Mouse (Mus musculus): Measurements from ENCODE around the gene Dnah9.

Dnah9 gene

GRCm38 (mm10) chr11:65918480-65919236 is 249.7 kb downstream of the Dnah9 start:
- 48% methylated on average over 10 of the region's 10 CpGs for WGBS

- WGBS = 81% methylated on average over 4 of the region's 4 CpGs
Measured at GRCm38 (mm10) chr11:65909195-65909594, 259.2 kb downstream of the Dnah9 start.

DNA sequence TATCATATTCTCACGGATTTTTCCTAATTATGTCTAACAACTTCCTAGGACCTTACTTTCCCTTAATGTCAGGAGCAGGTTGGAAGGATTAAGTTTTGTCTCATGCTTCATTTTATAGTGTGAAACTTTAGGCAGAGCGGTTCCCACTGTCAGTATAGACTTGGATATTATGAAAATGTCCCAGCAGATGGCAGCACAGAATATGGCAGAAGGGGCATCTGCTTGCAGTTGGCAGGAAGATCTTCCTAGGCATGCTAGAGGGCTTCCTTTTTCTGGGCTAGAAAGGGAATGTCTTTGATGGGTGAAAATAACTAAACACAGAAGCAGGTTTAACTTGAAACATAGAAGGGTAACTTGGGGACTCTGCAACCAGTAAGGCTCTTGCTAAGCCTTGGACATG is 262.9 kb downstream of the Dnah9 start:
- WGBS = 32% methylated on average over 2 of the region's 2 CpGs

GRCm38 (mm10) chr11:65903944-65904343 is 264.4 kb downstream of the Dnah9 start:
- WGBS = 77% methylated on average over 2 of the region's 2 CpGs

- WGBS = 90% methylated on average over 2 of the region's 2 CpGs
Measured at GRCm38 (mm10) chr11:65881465-65881864, 286.9 kb downstream of the Dnah9 start.

GRCm38 (mm10) chr11:65877146-65877775 is 291.1 kb downstream of the Dnah9 start:
- WGBS = 48% methylated on average over 1 of the region's 1 CpGs

DNA sequence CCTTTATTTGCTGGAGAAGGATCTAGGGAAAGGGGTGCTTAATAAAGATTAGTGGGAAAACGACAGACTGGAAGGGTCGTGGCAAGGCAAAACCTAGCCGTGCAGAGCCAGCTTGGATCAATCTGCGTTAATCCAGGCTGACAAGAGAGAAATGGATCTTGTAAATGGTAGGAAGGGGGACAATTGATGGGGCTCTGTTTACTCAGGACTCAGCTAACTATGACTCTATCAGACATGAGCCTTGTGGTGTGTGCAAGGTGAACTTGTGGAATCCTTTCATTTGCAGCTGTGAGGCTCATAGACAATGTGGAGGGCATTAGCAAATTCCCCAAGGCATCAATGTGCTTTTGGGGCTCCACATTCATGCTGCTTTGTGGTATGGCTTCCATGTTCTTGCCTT is 306.9 kb downstream of the Dnah9 start:
- 75% methylated on average over 4 of the region's 4 CpGs for WGBS

DNA sequence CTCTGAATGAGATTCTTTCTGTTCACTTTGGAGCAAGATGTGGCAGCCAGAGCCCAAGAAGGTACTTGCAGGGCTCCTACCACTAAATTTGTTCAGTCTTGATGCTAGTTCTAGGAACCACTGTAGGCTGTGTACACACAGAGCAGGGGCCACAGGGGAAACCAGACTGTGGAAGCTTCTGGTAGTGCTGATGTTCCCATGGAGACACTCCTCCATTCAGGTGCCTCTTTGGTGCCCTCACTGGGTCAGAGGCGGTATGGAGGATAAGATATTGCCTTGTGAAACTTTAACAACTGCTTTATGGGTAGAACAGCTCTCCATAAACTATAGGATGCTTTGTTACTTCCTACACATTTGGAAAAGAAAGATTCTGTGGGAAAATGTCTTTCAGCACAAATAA is 316.3 kb downstream of the Dnah9 start:
- 36% methylated on average over 1 of the region's 1 CpGs for WGBS

DNA sequence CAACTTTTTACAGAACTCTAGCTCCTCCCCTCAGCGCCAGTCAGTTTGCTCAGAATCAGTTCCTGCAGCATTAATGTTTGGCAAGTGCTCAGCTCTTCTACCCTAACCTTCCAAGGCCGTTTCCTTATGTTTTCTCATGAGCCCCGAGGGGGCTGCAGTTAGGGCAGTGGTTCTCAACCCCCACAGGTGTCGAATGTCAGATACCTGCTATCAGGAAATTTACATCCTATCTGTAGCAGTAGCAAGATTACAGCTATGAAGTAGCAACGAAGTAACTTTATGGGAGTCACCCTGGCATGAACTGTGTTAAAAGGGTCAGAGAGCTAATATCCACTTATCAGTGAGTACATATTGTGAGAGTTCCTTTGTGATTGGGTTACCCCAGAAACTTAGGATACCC is 321.9 kb downstream of the Dnah9 start:
- 87% methylated on average over 5 of the region's 5 CpGs for WGBS

DNA sequence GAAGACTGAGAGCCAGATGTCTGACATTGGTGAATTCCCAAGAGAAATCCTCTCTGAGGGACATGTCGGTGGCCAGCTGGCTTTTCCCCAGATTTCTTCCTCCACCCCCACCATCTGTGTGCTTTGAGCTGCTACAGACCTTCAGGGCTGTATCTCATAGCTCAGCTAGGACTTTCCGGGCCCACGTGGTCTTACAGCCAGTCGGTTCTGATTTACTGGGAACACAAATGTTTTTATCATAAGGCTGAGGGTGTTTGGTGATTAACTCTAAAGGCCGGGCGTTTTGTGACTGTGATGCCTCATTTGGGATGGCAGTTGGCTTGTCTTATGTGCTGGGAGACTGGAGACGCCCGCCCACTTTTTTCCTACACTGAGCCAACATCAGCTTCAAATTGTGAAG is 329.4 kb downstream of the Dnah9 start:
- 31% methylated on average over 8 of the region's 8 CpGs for WGBS

DNA sequence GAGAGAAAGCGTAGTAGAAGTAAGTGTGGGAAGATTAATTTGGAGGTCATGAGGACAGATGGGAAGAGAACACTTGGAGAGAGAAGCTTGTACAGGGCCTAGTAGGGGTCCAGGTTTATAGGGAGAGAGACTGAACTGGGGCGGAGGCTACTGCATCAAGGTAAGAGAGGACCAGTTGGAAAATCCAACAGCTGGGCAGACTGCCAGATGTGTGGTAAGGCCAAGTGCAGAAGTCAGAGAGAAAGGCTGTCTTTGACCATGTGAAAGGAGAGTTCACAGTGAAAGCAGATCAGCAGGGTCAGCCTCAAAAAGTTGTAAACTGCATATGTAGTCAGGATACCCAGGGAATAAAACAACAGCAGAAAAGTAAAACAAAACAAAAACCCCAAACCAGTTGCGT is 343.8 kb downstream of the Dnah9 start:
- WGBS = 85% methylated on average over 3 of the region's 3 CpGs

- 12% methylated on average over 7 of the region's 7 CpGs for WGBS
Measured at GRCm38 (mm10) chr11:65820877-65821276, 347.5 kb downstream of the Dnah9 start.

DNA sequence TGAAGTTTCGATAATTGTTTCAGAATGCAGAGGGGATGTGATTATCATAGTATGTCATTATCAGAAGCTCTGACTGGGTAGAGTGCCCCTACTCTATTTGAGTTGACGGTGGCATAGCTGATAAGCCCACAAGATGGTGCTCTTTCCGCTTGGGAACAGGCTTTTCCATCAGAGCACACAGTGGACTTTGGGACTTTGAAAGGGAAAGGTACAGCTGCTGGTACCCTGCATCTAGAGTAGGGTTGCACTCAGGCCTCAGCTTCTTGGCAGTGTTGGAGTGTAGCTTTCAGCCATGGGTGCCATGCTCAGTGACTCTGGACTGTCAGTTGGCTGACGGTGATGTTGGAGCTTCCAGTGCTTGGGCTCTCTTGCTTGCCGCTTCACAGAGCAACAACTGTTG is 348.1 kb downstream of the Dnah9 start:
- 72% methylated on average over 5 of the region's 5 CpGs for WGBS

- 33% methylated on average over 1 of the region's 1 CpGs for WGBS
Measured at GRCm38 (mm10) chr11:65818193-65818592, 350.2 kb downstream of the Dnah9 start.

DNA sequence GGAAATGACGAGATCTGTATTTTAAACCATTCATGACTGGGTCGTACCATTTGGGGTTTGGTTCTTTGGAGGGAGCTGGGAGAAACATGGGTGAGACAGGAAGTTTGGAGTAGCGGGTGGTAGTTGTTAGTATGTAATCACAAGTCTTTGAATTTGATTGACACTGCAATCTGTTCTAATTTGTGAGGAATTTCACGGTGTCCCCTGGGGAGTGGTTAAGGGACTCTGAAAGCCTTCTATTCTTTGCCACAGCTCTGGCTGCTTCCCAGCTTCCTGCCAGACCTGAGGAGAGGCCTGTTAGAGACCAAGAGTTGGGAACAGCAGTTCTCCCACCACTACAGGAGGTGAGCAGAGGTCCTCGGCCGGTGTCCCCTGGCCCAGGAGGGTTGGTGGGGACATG is 352.1 kb downstream of the Dnah9 start:
- WGBS = 53% methylated on average over 6 of the region's 6 CpGs

- 86% methylated on average over 9 of the region's 9 CpGs for WGBS
Measured at GRCm38 (mm10) chr11:65814381-65814780, 354.0 kb downstream of the Dnah9 start.

GRCm38 (mm10) chr11:65812088-65812487 is 356.3 kb downstream of the Dnah9 start:
- WGBS = 67% methylated on average over 5 of the region's 5 CpGs

DNA sequence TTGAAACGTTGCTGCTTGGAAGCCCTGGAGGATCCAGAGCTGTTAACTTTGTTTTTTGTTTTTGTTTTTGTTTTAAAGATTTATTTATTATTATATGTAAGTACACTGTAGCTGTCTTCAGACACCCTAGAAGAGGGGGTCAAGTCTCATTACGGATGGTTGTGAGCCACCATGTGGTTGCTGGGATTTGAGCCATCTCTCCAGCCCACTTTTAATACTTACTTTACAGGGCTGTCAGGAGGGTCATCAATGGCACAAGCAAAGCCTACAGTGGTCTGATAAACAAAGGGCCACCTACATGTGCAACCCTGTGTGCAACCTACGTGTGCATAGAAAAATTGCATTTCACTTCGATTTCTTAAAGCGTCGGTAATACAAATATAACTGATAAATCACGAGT is 360.8 kb downstream of the Dnah9 start:
- 38% methylated on average over 7 of the region's 7 CpGs for WGBS

GRCm38 (mm10) chr11:65806909-65807504 is 361.3 kb downstream of the Dnah9 start, which contains the start of gene Zkscan6:
Gene Zkscan6, plus strand, starts transcription at chr11:65807175.
- under 1% methylated on average over 58 of the region's 58 CpGs for WGBS

DNA sequence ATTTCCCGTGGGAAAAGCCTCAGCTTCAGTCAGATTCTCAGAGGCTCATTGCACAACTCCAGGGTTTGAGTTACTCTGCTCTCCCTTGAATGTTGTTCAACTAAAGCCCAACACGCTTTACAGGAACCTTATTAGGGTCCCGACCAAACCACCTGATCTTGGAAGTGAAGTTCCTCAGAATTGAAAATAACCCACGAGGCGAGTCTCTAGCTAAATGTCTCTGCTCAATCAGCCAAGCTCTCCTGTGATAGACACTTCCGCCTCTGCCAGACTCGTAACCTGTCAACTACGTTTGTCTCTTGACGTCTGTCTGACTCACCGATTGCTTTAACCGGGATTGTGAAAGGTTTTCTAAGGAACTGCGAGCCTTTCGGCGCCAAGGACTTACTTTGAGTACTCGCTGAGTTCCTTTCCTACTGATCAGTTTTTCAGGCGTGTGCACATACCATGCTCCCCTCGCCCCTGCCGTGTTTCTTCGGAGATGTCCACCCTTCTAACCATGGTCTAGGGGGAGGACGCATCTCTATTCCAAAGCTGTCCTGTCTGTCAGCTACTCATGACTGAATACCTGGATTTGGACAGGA is 361.9 kb downstream of the Dnah9 start:
- WGBS = under 1% methylated on average over 20 of the region's 20 CpGs

DNA sequence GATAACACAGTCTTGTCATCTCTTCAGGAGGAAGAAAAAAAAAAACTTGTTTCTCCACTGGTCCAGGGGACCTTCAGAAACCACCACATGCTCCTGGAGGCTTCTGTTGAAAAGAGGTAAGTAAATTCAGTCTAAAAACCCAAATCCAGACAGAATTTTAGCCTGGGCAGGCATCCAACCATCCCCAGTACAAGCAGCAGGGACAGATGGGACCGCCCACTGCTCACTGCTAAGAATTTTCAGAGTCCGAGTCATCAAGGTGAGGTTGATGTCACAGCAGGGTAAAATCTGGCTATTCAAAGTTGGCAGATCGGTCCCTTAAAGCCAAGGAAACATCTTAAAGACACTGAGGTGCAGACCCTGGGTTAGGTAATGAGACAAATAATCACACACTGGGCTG is 366.5 kb downstream of the Dnah9 start:
- 37% methylated on average over 3 of the region's 3 CpGs for WGBS

DNA sequence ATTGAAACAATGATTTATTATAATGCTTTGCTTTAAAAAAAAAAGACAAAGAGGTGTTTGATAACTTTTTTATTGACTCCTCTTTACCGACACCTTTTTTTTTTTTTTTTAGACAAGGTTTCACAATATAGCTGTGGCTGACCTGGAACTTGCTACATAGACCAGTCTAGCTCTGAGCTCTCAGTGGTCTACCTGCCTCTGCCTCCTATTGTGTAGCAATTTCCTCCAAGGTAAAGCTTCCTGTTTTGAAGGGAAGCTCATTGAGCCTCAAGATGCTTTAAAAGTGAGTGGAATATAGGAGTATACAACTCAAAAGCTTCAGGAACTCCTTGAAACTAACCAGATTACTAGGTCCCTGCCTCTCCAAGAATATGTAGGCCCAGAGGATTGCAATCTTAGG is 372.5 kb downstream of the Dnah9 start:
- 86% methylated on average over 1 of the region's 1 CpGs for WGBS
